Mouse (Mus musculus): ENCODE measurements at regions not wholly inside any gene's neighbourhood (a gene's known extent, or its start where the extent isn't known, plus 50 kb on each side); places are given as distances from the start of the nearest gene placed in this dataset.

GRCm38 (mm10) chr6:6291781-6292180 lies 74.8 kb upstream of the Slc25a13 start:
- no peak for DNase-seq (ENCODE audit: low spot score in 2 of 2)

GRCm38 (mm10) chr6:6290427-6290826 lies 73.5 kb upstream of the Slc25a13 start:
- DNase-seq (ENCODE audit: low spot score in 2 of 2): no peak

- DNase-seq (ENCODE audit: low spot score in 2 of 2): peak; percentile 10 to 13
Observed at GRCm38 (mm10) chr6:6289806-6290205, 72.8 kb upstream of the Slc25a13 start.

GRCm38 (mm10) chr6:6280812-6281568 lies 64.0 kb upstream of the Slc25a13 start:
- DNase-seq (ENCODE audit: low spot score in 2 of 2): no peak

GRCm38 (mm10) chr6:6279646-6280045 lies 62.7 kb upstream of the Slc25a13 start:
- DNase-seq (ENCODE audit: low spot score in 2 of 2): no peak

GRCm38 (mm10) chr6:6270545-6270944 lies 53.6 kb upstream of the Slc25a13 start:
- no peak for DNase-seq (ENCODE audit: low spot score in 2 of 2)
